Mouse (Mus musculus): Measurements from ENCODE around the gene Pqlc2.

Pqlc2 gene

DNA sequence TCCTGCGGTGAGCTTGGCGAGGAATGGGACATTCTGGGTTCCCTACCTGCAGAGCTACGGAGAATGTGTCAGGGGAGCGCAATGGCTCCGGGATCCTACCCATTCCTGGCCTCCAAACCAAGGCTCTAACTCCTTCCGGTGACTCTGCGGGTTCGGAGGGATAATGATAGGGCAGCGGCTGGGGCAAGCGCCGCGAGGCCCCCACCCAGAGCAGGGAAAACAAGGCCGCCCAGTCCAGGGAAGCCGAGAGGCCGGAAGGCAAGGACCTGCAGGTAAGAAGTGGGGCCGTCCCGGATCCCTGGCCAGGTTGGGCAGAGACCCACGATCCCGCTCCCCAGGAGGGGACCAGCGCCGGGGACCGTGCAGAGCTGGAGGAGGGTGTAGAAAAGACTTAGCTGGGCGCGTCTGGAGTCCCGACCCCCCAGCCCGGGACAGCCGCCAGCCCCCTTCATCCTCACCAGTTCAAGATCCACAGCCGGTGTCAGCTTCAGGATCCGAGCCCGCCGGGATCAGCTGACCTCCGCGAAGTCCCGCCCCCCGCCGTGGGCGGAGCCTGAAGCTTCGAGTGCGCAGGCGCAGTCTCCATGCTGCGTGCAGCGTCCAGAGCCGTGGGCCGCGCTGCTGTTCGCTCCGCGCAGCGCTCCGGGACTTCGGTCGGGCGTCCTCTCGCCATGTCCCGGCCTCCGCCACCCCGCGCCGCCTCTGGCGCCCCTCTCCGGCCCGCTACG lies at the start of gene Pqlc2, which contains the start of gene Akr7a5:
Gene Pqlc2 (minus strand): TSS at position 538 of the 728 bp plus-strand sequence.
Gene Akr7a5 (plus strand): TSS at position 574 of the 728 bp plus-strand sequence.
- DNase-seq, result peak; percentile 99

DNA sequence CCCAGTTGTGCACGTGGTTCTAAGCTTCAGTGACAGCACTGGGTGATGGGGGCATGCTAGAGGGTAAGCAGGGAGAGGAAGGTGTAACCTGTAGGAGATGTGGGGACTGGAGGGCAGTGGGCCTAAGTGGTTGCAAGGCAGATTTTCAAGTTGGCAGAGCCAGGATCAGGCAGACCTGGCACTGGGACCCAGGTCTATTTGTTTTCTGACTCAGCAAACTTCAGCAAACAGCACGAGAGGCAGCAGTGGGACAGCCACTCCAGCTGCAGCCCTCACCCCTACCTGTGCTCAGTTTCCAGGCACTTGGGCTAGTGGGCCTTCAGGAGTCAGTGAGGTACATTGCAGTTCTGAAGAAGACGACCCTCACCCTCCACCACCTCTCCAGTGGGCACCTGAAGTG lies 46.7 kb upstream of the Pqlc2 start:
- no peak for DNase-seq

DNA sequence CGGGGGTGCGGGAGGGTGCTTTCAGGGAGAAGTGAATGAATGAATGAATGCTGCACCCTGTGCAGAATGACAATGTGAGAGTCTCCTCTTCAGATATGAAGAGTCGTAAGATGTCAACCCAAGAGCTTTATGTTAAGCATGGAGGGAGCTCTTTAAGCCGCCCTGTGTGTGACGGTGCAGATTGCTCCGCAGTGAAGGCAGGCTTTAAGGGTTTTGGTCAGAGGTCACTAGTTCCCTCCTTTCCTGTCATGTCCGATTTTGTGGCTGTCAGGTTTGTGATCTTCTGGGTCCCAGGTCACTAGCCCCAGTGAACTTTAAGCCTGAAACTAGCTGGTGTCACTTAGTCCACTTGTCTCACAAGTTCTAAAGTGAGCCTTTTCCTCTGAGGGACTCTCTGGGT lies 42.3 kb upstream of the Pqlc2 start:
- DNase-seq, result no peak

DNA sequence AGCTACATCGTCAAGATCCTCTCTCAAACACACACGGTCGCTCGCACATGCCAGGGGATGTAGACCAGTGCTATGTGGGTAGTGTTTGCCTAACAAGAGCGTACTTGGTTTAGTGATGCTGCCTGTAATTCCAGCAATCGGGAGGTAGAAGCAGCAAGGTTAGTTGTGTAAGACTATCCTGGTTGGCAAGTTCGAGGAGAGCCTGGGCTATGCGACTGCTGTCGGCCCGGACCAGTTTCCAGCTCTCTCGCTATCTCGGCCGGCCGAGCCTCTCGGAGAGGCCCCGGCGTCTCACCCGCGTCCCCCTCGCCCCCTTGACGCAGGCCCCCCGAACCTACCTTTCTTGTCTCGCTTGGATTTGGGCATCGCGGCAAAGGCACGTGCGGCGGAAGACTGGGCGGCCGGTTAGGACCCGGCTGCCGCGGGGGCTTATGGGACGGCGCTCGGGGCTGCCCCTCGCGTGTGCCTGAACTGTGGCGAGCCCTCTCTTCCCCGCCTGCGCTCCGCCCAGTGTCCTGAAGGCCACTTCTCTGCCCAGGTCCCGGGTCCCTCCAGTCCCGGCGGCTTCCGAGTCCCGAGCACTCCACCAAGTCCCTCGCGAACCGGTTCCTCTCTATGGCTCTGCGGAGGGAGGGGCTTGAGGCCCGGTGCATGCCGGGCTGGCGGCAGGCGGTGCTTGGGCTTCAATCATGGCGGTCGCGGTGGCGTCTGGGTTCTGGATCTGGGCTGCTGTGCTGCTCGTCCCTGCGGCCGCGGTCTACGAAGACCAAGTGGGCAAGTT lies 41.6 kb upstream of the Pqlc2 start, which contains the start of the genes Mrto4, Emc1 and Ubr4:
Gene Mrto4 (minus strand): TSS at position 646 of the 781 bp plus-strand sequence.
Gene Emc1 (plus strand): TSS at position 657 of the 781 bp plus-strand sequence.
Gene Ubr4 (plus strand): TSS at position 679 of the 781 bp plus-strand sequence.
- DNase-seq, result peak; percentile 81

DNA sequence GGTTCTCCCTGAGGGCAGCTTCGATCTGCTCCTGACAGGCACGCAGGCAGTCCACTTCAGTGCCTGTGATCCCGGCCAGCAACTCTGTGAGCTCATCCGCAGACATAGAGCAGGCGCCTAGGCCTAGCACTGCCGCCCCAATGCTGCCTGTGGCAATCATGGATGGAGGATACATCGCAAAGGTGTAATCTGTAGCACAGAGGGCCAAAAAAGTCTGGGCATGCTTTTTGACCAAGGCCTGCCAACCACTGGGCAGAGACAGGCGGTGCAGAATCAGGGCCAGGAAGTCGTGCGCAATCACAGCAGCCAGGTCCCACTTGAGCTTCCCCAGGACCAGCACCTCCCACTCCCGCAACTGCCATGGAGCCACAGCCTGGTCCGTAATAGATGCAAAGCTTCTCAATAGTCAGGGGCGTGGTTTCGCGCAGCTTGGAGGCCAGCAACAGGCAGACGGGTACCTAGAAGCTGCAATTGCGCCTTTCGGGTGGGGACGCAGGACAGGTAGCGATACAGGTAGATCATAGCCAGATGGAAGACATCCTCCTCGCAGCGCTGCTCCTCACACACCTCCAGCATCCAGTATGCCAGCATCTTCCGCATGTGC lies 35.0 kb upstream of the Pqlc2 start:
- no peak for DNase-seq

DNA sequence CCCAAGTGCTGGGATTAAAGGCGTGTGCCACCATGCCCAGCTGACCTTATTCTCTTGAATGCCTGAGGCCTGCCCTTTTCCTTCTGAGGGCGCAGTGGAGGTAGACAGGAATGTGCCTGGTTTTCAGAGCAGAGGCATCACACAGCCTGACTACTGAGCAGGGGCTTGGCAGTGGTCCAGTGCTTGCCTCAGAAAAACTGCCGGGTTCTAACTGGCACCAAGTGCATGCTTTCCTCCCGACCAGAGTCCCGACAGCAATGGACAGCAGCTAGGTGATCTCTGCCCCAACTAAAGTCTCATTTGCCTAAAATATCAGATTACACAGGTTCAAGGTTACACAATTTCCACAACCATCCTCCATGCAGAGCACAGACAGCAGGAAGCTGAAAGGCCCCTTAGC lies 33.2 kb upstream of the Pqlc2 start:
- DNase-seq, result peak; percentile 58

DNA sequence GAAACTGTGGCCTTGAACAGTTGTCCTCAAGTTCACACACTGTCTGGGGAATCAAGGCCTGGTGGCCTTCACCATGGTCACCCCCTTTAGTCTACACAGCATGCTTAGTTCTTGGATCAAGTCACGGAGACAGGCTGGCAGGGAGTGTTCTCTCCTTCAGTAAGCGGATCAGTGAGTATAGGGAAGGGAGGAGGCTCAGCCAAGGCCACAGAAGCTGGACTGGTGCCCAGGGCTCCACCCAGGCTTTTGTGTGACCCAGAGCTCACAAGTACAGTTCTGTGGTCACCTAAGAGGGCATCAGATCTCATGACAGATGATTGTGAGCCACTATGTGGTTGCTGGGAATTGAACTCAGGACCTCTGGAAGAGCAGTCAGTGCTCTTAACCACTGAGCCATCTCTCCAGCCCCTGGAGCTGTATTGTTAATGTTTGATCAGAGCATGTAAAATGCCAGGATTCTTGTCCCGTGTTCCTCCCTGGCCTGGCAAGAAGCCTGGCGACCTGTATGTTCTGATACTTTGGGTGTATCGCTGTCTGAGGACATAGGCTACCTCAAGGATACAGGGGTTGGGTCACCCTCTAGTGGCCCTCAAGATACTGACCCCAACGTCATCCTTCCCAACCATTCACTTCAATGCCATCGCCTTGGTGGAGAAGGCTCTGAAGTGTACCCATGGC lies 31.2 kb upstream of the Pqlc2 start:
- no peak for DNase-seq

DNA sequence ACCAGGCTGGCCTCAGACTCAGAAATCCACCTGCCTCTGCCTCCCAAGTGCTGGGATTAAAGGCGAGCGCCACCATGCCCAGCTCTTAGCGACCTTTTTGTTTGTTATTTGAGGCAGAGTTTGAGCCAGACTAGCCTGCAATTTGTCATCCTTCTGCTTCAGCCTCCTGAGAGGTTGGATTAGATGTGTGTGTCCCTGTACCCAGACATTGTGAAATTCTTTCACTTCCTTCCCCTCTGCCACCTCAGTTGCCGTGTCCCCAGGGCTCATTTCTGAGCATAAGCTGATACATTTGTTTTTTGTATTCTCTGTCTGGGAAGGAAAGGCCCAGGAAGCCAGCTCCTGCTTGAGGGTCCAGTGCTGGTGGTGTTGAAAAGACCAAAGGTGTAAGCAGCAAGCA lies 30.3 kb upstream of the Pqlc2 start:
- DNase-seq, result no peak

GRCm38 (mm10) chr4:139338145-139338544 lies 27.6 kb upstream of the Pqlc2 start:
- DNase-seq, result no peak

DNA sequence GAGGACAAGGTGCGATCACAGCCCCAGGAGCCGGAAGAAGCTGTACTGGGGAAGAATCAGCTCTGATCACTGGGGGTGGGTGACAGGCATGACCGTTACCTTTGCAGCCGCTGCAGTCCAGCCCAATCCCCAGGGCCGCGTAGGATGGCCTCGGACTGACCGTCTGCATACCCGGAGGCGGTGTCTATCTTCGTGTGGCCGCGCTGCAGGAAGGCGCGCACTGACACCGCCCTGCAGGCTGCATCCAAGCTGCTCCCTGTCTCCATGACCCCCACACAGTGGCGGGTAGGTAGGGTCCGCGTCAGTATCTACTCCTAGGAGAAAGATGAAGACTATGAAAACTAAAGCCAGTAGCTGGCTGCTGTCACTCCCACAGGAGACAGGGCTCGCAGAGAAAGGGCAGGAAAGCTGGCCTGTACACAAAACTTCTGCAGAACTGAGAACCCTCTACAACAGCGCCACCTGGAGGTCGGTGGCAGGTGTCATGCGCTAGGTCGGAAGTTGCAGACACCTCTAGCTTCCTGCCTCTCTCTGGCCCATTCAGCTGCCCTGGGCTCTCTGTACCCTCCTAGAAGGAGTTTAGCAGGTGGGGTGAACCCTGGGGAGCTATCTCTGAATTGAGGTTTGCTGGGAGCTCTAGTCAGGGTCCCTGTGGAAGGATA lies 26.4 kb upstream of the Pqlc2 start:
- peak; percentile 84 for DNase-seq

- DNase-seq, result no peak
Observed at GRCm38 (mm10) chr4:139335507-139335906, 25.0 kb upstream of the Pqlc2 start.

GRCm38 (mm10) chr4:139334631-139335295 lies 24.3 kb upstream of the Pqlc2 start:
- DNase-seq, result no peak

DNA sequence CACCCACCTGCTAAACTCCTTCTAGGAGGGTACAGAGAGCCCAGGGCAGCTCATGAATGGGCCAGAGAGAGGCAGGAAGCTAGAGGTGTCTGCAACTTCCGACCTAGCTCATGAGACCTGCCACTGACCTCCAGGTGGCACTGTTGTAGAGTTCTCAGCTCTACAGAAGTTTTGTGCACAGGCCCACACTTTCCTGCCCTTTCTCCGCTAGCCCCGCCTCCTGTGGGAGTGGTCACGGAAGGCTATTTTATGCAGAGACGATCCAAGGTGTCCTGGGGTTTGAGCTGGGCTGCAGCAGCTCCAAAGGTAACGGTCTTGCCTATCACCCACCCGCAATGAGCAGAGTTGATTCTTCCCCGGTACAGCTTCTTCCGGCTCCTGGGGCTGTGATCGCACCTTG lies 20.1 kb upstream of the Pqlc2 start:
- DNase-seq, result peak; percentile 31

GRCm38 (mm10) chr4:139319740-139320139 lies 9.2 kb upstream of the Pqlc2 start:
- no peak for DNase-seq

DNA sequence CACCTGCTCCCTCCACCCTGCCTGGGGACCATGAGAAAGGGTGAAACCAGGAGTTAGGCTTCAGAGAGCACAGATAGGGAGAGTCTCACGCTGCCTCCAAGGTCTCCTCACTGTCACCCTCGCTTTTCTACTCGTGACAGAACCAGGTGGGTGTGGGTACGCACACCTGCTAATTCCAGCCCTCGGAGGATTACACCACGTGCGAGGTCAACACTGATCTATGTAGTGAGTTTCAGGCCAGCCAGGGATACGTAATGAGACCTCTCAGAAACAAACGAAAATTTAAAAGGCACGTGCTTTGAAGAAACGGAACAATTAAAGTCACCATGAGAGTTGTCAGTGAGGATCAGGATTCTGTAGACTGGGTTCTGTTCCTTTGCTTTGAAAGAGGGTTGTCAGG lies 7.9 kb upstream of the Pqlc2 start:
- no peak for DNase-seq

- DNase-seq, result no peak
Observed at GRCm38 (mm10) chr4:139312632-139313031, 2.1 kb upstream of the Pqlc2 start.

GRCm38 (mm10) chr4:139311707-139312106 lies 1.2 kb upstream of the Pqlc2 start:
- no peak for DNase-seq

DNA sequence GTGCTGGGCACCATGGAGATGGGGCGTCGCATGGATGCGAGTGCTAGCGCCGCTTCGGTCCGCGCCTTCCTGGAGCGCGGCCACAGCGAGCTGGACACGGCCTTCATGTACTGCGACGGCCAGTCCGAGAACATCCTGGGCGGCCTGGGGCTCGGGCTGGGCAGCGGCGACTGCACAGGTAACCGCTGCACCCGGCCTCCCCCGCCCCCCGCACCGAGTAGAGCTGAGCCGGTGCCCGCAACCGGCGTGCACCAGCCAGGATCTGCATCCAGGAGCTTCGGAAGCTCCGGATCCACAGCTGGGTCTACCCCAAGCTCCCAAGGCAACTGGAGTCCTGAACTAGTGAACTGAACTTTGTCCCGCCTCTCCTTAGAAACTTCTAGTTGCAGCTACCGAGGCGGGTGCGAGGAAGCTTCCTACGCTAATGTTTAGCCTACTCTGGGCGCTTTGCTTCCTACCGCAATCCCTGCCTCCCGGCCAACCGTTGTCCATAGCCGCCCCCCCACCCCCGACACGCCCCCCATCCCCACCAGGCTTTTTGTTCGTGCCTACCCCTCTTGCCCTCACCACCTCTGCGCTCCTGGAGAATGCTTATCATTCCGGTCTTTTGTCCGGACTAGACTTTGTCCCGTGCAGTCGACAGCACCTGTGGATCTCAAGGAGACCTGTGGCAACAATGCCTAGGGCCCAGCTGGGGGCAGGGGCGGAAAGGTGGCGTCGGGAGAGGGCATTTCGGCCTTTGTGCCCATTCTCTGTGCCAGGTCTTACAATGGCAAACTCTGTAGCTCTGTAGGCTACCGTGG lies 592 bp upstream of the Pqlc2 start:
- no peak for DNase-seq

- DNase-seq, result no peak
Observed at GRCm38 (mm10) chr4:139309651-139310050, 857 bp downstream of the Pqlc2 start.

DNA sequence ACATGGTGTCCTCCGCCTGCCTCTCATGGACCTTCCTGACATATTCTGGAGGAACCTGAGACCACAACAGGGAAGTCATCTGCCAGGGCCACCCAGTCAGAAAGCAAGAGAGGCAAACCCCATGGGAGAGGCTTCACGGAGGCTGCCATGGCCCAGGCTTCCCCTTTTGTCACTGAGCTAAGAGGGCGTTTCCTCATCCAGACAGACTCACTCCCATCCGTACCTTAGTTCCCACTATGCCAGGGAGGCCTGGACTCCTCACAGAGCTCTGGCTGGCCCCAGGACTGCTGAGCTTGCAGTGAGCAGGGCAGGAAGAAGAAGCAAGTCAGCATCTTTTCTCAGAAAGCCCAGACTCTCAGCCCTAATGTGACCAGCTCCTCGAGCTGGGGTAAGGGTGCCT lies 2.6 kb downstream of the Pqlc2 start:
- no peak for DNase-seq

GRCm38 (mm10) chr4:139305521-139305920 lies 5.0 kb downstream of the Pqlc2 start:
- no peak for DNase-seq
